Mouse (Mus musculus) liver, postnatal 0 days (tissue): Measurements from ENCODE around the gene Zbtb20.

Experiments used
- CTCF ChIP-seq: sonication (generic); IDR thresholded peaks from 2 replicates; pipeline ENCODE4 v1.5.1; 2016; ENCODE audit warnings: antibody characterized with exemption, low read depth
- EP300 ChIP-seq: IDR thresholded peaks from 2 replicates; pipeline ENCODE4 v1.6.1; 2016; ENCODE audit warnings: antibody characterized with exemption, low read depth, mild to moderate bottlenecking

DNA sequence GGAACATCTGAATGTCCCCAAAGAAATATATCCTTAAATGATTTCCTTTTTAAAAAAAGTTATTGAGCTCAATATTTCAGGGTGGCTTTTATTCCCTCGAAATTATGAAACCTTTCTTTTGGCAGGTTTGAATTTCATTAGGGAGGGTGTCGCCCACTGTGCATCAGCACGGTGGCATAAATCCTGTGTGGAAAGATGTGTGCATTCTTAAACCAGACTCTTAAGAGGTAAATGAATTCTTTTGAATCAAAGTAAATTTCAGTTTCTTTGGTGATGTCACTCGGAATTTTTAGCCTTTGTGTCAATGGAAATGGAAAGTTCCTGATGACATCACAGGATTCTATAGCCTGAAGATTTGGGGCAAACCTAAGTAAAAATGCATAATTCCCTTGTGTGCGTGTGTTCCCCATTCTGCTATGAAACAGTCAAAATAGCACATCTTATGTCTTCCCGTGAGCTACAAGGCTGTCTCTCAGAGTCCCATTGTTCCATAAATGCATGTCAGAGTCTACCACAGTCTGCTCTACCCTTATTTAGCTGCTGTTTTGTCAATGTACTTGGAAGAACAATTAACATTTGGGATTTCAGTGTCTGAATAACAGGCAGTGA is 318.1 kb downstream of the Zbtb20 start:
- TF ChIP-seq CTCF (no peak), EP300 (no peak)
